Mouse (Mus musculus): ENCODE measurements at regions not wholly inside any gene's neighbourhood (a gene's known extent, or its start where the extent isn't known, plus 50 kb on each side); places are given as distances from the start of the nearest gene placed in this dataset.

- no peak for DNase-seq
Observed at GRCm38 (mm10) chr8:92427801-92428200, 70.4 kb downstream of the Irx5 start.

DNA sequence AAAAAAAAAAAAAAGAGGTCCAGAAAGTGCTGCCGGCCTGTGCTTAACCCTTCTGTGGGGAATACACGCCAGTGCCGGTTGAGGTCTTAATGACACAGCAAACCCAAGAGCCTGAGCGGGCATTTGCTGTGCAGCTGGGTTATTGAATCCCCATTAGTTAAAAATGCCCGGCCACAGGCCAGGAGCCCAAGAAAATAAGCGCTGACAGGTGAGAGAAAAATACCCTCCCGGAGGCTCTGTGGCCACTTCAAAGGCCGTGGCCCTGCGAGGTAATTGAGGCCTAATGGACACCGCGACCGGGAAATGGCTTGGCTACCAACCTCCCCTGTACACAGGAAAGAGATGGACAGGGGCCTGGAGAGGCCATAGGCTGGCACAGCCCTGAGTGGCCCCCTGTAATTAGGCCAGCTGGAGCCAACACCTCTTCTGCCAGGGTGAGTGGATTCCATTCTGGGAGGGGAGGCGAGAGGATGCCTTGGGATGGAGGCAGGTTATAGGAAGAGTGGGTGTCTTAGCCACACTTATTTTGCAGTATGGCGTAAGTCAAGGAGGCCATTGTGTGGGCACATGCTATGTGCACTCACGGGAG lies 79.7 kb downstream of the Irx5 start:
- no peak for DNase-seq

DNA sequence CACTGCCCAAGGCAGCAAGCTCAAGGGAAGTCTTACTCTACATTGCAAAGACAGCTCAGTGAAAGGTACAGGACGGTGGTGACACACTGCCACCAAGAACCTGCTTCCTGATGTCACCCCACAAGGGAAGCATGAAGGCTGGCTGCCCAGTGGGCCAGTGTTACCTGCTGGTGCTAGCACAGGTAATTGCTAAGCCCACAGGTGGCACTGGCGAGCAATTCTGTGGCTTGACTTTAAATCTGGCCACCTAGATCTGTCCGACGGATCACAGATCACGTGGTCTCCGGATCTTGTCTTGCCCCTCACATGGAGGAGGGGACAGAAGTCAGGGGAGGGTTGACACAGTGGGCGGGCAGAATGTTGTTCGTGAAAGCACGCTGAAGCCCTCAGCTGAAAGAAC lies 80.9 kb downstream of the Irx5 start:
- DNase-seq, result no peak

DNA sequence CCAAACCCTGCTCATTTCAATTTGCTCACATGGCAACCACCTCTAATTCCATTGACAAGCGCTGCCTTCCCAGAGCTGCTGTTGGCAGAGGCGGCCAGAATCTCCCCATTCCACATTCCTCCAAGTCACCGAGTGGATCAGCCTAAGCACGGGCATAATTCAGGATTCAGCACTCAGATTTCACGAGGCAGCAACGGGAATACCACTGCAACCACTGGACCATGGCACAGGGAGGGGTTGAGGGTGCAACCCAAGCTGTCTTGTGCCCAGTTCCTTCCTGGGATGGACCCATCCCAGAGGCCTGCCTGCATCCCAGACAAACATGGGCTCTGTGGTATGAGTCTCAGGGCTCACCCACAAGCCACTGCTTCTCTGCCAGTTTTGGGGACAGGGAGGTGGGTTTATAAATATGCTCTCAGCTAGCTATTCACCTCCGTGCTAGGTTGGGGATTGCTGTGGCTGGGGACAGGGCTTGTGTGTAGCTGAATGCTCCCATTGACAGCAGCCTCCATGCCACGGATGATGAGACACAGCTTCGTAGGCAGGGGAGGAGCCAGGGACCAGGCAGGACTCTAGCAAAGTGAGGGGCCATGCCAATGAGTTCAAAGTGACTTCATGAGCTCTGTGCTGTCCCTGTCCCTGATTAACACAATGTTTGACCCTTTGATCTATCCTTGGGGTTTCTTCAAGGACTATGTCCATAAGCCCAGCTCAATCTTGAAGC lies 82.5 kb downstream of the Irx5 start:
- no peak for DNase-seq

GRCm38 (mm10) chr8:92442086-92442485 lies 84.7 kb downstream of the Irx5 start:
- no peak for DNase-seq

DNA sequence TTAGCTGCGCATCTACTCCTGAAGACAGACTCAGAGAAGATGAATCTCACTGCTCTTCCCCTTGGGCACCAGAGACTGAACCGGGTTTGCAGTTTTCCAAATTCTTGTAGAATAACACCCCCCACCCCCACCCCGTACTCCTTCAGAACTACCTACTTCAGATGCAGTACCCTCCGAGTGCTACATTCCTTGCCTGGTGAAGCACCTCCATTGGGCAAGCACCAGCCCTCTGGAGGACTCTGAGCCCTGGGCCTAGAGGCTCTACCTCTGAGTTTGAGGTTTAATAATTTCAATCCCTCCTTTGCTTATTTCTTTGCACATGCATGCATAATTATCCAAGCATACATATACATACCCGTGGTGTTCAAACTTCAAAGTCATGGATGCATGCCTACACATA lies 101.9 kb downstream of the Irx5 start:
- DNase-seq, result no peak

DNA sequence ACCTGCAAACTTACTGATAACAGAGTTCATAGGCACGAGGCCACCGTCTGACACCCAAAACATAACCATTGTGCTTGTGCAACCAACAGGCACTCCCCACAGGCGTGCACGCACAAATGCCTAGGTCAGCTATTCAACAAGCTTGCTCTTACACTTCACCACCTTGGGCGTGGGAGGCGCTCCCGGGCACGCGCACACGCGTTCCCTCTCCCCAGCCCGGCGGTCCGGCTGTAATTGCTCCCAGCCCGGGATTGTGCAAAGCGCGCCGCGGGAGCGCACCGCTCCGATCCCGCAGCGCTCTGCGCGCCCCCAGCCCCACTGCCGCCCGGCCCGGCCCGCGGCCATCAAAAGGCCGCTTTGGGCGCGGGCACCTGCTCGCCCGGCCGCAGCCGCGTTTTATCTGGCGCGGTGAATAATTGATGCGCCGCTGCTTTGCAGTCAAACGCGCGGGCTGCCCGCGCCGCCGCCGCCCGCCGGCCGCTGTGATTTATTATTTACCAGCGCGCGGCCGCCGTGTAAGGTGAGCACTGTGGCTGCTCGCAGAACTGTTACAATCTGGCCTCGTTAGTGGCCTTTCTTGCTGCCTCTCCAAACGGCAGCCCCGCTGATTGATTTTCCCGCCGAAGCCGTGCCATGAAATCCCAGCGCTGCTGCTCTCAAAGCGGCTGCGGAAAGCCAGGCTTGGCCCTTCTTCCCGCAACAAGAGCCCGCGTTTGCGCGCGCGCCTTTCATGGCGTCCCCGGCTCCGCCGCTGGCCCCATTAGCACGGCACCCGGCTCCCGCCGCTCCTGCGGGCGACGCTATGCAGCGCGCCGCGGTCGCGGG lies 102.9 kb downstream of the Irx5 start:
- no peak for DNase-seq

DNA sequence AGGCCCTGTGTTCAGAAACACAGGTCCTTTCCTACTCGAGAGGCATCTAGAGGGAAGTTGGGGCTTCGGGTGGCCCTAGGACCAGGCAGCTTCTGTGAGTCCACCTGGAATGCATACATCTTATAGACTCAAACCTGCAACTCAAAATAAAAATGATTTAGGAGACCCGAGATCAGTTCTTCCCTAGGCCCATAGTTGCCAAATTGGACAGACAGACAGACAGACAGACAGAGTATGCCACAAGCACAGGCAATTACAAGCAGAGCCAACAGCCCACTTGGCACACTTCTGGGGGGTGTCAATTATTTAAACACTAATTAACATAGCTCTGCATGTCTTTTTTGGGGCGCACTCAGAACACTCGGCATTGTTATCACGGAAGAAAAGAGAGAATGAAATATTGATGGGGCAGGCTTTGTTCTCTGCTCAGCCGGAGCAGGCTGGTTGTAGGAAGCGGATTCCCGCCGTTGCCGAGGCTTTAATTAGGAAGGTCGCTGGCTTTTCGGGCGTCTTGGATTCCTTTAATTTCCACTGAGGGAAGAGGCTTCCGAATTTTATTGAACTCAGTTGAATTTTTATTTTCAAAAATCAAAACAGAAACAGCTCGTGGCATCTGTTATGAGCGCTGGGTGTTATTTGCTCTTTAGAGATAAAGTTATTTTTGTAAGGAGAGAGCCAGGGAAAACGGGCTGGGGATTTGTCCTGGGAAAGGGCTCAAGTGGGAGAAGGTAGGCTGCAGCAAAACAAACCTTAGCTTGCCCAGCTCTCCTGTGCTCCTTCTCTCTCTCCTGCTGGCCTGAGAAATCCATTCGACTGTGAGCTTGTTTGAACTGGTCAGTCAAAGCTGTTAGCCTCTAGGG lies 111.9 kb downstream of the Irx5 start:
- no peak for DNase-seq

DNA sequence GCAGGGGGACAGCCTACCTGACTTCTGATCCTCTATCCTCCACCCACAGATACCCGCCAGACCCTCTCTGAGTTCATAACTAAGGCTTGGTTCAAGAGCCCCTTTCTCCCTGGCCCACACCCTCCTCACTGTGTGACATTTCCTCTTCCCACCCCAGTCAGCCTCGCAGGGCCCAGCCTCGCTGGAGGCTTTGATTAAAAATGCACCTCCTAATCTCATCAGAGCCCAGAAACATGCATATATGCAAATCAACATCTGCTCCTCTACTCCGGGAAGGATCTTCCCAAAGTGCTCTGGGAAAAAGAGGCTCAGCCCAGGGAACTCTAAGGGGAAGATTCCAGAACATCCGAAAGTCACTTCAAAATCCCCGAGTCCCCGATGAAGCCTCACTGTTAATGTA lies 114.8 kb downstream of the Irx5 start:
- DNase-seq, result no peak

DNA sequence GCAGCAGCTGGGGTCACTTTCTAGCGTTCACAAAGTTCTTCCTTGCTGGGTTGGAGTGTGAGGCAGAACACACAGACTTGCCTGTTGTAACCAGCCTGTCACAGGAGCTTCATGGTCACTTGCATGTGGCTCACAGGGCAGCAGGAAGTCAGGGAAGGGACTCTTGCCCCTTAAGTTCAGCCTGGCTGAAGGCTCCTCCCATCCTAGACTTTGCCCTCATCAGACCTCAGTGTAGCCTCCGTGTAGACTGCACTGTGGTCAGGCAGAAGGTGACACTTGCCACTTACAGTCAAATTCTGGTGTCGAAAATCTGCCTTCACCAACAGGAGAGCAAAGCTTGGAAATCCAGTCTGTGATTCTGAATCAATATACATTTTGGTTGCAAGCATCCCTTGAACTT lies 115.4 kb downstream of the Irx5 start:
- no peak for DNase-seq

DNA sequence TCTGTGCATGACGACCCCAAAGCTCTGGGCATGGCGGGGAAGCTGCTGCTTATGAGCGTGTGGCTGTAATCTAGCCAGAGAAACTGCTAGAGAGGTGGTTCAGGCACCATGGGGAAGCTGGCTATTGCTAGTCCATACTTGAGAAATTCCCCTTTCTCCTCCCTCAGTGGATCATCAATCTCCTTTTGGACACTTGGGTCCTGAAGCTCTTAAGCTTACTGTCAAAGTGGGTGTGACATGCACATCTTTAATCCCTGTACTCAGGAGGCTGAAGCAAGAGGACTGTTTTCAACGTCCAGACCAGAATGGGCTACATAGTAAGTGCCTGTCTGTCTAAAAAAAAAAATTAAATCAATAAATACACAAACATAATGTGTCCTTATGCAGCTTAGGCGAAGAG lies 125.0 kb downstream of the Irx5 start:
- DNase-seq, result no peak

DNA sequence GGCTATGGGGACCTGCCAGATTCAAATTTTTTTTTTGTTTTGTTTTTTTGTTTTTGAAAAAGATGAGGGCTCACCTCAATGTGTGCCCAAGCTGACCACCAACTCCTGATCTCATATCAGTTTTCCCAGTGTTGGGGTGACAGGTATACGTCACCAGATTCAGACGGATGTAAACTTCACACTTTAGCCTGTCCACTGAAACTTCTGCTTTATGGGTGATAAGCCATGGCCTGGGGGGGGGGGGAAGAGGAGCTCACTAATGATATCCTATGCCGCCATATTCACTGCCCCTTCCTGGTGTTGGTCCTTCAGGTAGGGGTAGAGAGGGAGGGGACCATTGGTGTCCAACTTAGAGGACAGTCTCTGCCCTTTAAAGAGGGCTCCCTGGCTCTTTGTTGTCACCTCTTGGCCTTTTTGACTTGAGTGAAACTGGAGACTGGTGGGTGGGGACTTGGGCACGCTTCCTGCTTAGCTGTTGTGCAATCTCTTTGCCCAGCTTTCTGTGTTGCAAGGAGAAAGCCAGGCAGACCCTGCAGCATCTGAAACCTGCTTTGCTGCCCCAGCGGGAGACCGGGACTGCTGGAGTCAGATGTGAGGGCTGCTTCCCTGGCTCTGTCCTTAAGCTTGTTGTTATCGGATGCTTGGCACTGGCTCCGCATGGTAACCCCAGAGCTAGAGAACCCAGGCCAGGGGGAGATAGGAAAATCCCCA lies 125.8 kb downstream of the Irx5 start:
- no peak for DNase-seq

GRCm38 (mm10) chr8:92488526-92489159 lies 131.2 kb downstream of the Irx5 start:
- no peak for DNase-seq

DNA sequence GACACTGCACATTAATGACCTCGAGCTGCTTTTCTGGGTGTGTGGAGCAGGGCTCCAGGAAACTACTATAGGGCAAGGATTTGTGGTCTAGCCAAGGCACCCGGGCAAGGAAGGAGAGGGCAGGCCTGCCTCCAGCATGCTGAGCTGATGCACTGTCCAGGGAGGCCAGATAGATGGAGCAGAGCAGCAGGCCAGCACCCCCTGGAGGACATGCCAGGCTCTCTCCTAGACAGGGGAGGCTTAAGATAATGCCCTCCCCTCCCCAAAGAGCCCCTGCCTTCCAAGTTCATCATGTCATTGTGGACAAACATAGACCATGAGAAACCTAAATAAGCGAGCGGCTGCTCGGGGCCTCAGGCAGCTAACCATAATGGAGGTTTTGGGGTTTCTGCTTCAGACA lies 134.1 kb downstream of the Irx5 start:
- DNase-seq, result no peak

GRCm38 (mm10) chr8:92493403-92493802 lies 136.0 kb downstream of the Irx5 start:
- DNase-seq, result no peak

DNA sequence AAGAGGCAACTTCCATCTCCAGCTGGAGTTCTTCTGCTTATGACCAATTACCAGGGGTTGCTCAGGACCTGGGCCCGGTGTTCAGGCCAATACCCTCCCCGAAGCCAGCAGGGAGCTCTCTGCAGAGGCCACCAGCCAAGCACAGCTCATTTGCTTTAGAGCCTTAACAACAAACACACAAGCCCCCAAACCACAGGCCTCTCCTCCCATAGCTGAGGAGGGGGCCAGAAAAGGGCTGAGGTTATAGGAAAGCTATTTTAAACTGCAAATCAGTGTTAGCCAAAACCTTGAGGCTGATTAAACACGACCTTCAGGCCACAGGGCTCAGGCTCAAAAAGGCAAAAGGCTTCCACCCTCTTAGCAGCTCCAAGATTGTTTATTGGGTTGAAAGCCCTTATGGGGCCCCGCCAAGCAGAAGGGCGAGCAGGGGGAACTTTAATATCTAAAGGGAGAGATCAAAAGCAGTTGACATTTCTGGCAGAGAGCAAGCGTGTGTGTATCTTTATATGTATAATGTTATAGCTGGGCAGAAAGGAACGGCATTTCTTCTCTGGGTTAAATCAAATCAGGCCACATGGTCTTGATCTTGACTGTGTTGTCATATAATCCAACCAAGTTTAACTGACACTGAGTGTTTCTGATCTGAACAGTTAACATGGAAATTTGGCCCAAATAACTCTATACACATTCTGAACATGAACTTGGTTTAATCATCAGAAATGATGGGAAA lies 148.3 kb downstream of the Irx5 start:
- no peak for DNase-seq

DNA sequence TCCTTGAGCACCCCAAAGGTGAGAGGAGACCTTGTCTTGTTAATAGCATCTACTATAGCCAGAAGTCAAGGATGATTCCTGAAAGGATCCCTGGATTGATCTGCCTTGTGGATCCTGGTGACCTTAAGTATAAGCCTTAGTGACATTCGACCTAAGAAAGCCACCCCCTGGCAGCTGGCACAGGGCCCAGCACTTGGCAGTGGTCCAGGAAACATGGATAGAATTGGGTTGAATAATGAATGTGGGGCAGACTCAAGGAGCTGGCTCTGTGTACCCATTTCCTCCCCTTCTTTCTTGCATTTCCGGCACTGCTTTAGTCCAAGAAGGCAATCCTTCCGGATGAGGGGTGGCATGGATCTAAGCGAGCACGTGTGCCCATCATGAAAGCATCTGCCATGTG lies 149.0 kb downstream of the Irx5 start:
- no peak for DNase-seq

DNA sequence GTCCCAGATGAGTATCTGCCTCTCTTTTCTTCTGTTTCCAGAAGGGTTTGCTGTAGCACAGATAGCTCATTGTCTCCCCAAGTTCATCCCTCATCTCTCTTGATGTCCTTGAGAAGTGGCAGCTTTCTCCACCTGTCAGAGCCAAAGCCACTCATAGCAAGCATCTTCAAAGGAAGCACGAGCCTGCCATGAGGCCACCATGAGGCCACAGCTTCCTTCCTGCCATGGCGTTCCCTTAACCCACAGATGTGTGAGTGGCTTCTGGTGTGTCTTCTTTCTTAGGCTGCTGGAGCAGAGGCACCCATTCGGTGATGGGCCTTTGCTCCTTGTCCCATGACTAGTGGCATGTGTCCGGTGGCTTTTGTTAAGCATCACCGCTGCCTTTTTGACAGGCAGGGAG lies 149.5 kb downstream of the Irx5 start:
- peak; percentile 22 to 29 for DNase-seq

DNA sequence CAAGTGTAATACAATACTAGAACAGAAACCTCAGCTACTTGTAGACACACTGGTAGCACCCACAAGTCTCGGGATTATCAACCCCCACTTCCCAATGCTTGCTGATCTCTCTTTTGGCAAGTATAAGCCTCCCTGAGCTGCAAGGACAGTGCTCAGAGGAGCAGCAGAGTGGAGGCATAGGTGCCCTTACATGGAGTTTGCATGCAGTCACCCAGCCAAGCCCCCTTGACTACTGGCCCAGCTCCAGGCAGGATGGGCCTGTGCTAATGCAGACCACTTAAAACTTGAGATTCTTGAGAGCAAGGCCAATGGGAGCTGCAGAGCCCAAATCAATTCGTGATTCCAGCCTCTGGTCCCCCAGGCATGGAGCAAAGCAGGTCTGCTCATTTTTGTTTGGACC lies 158.0 kb downstream of the Irx5 start:
- no peak for DNase-seq

GRCm38 (mm10) chr8:92518031-92518430 lies 156.1 kb upstream of the Irx6 start:
- DNase-seq, result no peak

DNA sequence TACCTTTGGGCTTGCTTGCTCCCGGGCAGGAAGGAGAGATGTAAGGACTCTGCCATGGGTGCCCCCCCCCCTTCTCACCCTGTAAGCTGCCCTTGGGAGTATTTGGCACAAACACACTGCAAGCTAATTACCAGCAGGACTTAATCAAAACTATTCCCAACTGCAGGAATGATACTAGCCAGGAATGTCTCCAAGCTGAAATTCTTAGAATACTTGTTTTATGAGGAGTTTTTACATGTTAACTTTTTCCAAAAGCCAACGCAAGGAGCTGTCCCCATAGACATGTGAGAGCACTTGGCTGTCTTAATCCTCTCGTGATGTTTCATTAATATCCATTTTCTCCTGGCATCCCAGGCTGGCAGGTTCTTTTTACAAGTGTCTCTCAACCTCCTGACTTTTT lies 155.6 kb upstream of the Irx6 start:
- DNase-seq, result no peak

All from thymus, adult 18-20 months (tissue).